Mouse (Mus musculus) spleen, postnatal 36 days (tissue): Measurements from ENCODE around the gene Grb14.

Experiments
- DNase-seq, 2 experiments: peaks; one replicate each; pipeline ENCODE4 v3.0.0; 2022; ENCODE audit warnings: low spot score in 2 of 2, mixed read lengths in 1 of 2

Grb14 gene

GRCm38 (mm10) chr2:65024887-65025286, at the start of gene Grb14:
Gene Grb14, minus strand, starts transcription at chr2:65024987.
- DNase-seq, result no peak

GRCm38 (mm10) chr2:65072205-65072604, 47.4 kb upstream of the Grb14 start:
- DNase-seq, result no peak

GRCm38 (mm10) chr2:65053764-65054163, 29.0 kb upstream of the Grb14 start:
- DNase-seq, result no peak

GRCm38 (mm10) chr2:65052191-65053012, 27.6 kb upstream of the Grb14 start:
- DNase-seq, result no peak

GRCm38 (mm10) chr2:65050776-65051175, 26.0 kb upstream of the Grb14 start:
- no peak for DNase-seq

GRCm38 (mm10) chr2:65048234-65049017, 23.6 kb upstream of the Grb14 start:
- DNase-seq, result no peak

- DNase-seq, result no peak
Observed at GRCm38 (mm10) chr2:65038164-65038563, 13.4 kb upstream of the Grb14 start.

GRCm38 (mm10) chr2:65037546-65037945, 12.8 kb upstream of the Grb14 start:
- no peak for DNase-seq

GRCm38 (mm10) chr2:65022363-65023240, 2.2 kb downstream of the Grb14 start:
- DNase-seq, result peak; percentile 7 to 14

GRCm38 (mm10) chr2:65021691-65022362, 3.0 kb downstream of the Grb14 start:
- no peak for DNase-seq

- DNase-seq, result no peak
Observed at GRCm38 (mm10) chr2:65017375-65017774, 7.4 kb downstream of the Grb14 start.

GRCm38 (mm10) chr2:65014552-65014951, 10.2 kb downstream of the Grb14 start:
- no peak for DNase-seq

- DNase-seq, result no peak
Observed at GRCm38 (mm10) chr2:65010105-65010504, 14.7 kb downstream of the Grb14 start.

GRCm38 (mm10) chr2:65007396-65007795, 17.4 kb downstream of the Grb14 start:
- DNase-seq, result no peak

GRCm38 (mm10) chr2:65005044-65005443, 19.7 kb downstream of the Grb14 start:
- no peak for DNase-seq

GRCm38 (mm10) chr2:65003433-65003832, 21.4 kb downstream of the Grb14 start:
- DNase-seq, result no peak

GRCm38 (mm10) chr2:65002631-65003030, 22.2 kb downstream of the Grb14 start:
- DNase-seq, result no peak

- no peak for DNase-seq
Observed at GRCm38 (mm10) chr2:64995048-64995447, 29.7 kb downstream of the Grb14 start.

GRCm38 (mm10) chr2:64989426-64990187, 35.2 kb downstream of the Grb14 start:
- DNase-seq, result no peak

- DNase-seq, result no peak
Observed at GRCm38 (mm10) chr2:64987782-64988181, 37.0 kb downstream of the Grb14 start.

GRCm38 (mm10) chr2:64975546-64975945, 49.2 kb downstream of the Grb14 start:
- DNase-seq, result no peak
